Mouse (Mus musculus) limb, embryonic 11.5 days (tissue): Measurements from ENCODE around the gene Ikzf4. TPM values are rescaled to one million over a fixed set of nuclear protein-coding genes. Genes with fewer than 3 reads are reported as not detected.

ENCODE experiments used
- microRNA-seq: library from miRNA; unstranded; fragments of <30 nt; microRNA quantifications from one replicate; pipeline ENCODE4, GENCODE M21; 2016
- polyA plus RNA-seq: library from polyadenylated mRNA; unstranded; fragments of >200 nt; fragmentation: Nextera tagmentation; extraction: Ambion mirVana; gene quantifications from 2 replicates; pipeline ENCODE4 v1.2.1, GENCODE M21; 2014

The Ikzf4 gene
- polyA plus RNA-seq, 1 experiment from 2014 or later = 3.4 TPM

Small RNAs within 50 kb of the gene (microRNA-seq; reads per million reads assigned to microRNA genes)
- gene Mir6917 = not detected

Other genes with a start within 250 kb of the Ikzf4 start
- 0.07 and 0.20 TPM in 2 replicates for gene Slc39a5, start 244.8 kb downstream of the Ikzf4 start, polyA plus RNA-seq
- gene Nabp2, start 234.5 kb downstream of the Ikzf4 start, polyA plus RNA-seq = 89.9 and 91.8 TPM in 2 replicates
- gene Rnf41, start 234.3 kb downstream of the Ikzf4 start, polyA plus RNA-seq = 34.3 and 34.6 TPM in 2 replicates
- gene Smarcc2, start 186.7 kb downstream of the Ikzf4 start, polyA plus RNA-seq = 96.5 and 105 TPM in 2 replicates
- 656 and 696 TPM in 2 replicates for gene Myl6, start 151.8 kb downstream of the Ikzf4 start, polyA plus RNA-seq
- gene Myl6b, start 147.3 kb downstream of the Ikzf4 start, polyA plus RNA-seq = 3.1 and 4.4 TPM in 2 replicates
- 7.6 and 8.9 TPM in 2 replicates for gene Esyt1, start 120.1 kb downstream of the Ikzf4 start, polyA plus RNA-seq
- gene Zc3h10, start 98.2 kb downstream of the Ikzf4 start, polyA plus RNA-seq = 15.3 and 19.4 TPM in 2 replicates
- gene Rpl41, start 96.7 kb downstream of the Ikzf4 start, polyA plus RNA-seq = 4,010 and 4,046 TPM in 2 replicates
- gene Pa2g4, start 80.0 kb downstream of the Ikzf4 start, polyA plus RNA-seq = 274 and 289 TPM in 2 replicates
- gene Erbb3, start 56.3 kb downstream of the Ikzf4 start, polyA plus RNA-seq = 7.6 and 8.1 TPM in 2 replicates
- gene Rps26, start 19.2 kb downstream of the Ikzf4 start, polyA plus RNA-seq = 831 and 876 TPM in 2 replicates
- gene Suox, start 28.1 kb upstream of the Ikzf4 start, polyA plus RNA-seq = 12.2 and 12.3 TPM in 2 replicates
- gene Rab5b, start 50.3 kb upstream of the Ikzf4 start, polyA plus RNA-seq = 62.4 and 62.5 TPM in 2 replicates
- gene Pmel, start 58.2 kb upstream of the Ikzf4 start, polyA plus RNA-seq = 0.34 and 0.87 TPM in 2 replicates
- gene Cdk2, start 59.0 kb upstream of the Ikzf4 start, polyA plus RNA-seq = 151 TPM in 2 replicates
- gene Dgka, start 98.9 kb upstream of the Ikzf4 start, polyA plus RNA-seq = 5.4 and 6.5 TPM in 2 replicates
- 49.4 and 52.4 TPM in 2 replicates for gene Pym1, start 101.9 kb upstream of the Ikzf4 start, polyA plus RNA-seq
- 0.35 and 0.55 TPM in 2 replicates for gene Mmp19, start 144.9 kb upstream of the Ikzf4 start, polyA plus RNA-seq
- gene Dnajc14, start 158.1 kb upstream of the Ikzf4 start, polyA plus RNA-seq = 33.3 and 37.8 TPM in 2 replicates
- 18.9 and 22.2 TPM in 2 replicates for gene Tmem198b, start 158.4 kb upstream of the Ikzf4 start, polyA plus RNA-seq
- gene Sarnp, start 171.3 kb upstream of the Ikzf4 start, polyA plus RNA-seq = 285 and 295 TPM in 2 replicates
- gene Ormdl2, start 175.7 kb upstream of the Ikzf4 start, polyA plus RNA-seq = 51.8 and 54.5 TPM in 2 replicates
- gene Gdf11, start 245.7 kb upstream of the Ikzf4 start, polyA plus RNA-seq = 17.5 and 18.1 TPM in 2 replicates